Mouse (Mus musculus) forebrain, embryonic 12.5 days (tissue): ENCODE measurements at regions not wholly inside any gene's neighbourhood (a gene's known extent, or its start where the extent isn't known, plus 50 kb on each side); places are given as distances from the start of the nearest gene placed in this dataset.
"Not testable (repeated sequence)": the region's sequence is repeated elsewhere in the genome, so short reads cannot be mapped to it uniquely, and the experiment has no call there.

Experiments
- ATAC-seq: fragments of 200-750 bp; cut with Nextera tagmentation; 2 replicates; pipeline ENCODE4 v1.8.0; 2017; ENCODE audit warnings: moderate TSS enrichment; ENCODE audit not compliant: low FRiP score
- H3K27ac ChIP-seq: fragments of 300-500 bp; sonication (generic); 2 replicates; pipeline ENCODE4 v1.5.1; 2016; ENCODE audit warnings: mild to moderate bottlenecking
- H3K27me3 ChIP-seq: fragments of 300-500 bp; sonication (generic); 2 replicates; pipeline ENCODE4 v1.6.1; 2016; ENCODE audit warnings: mild to moderate bottlenecking
- H3K36me3 ChIP-seq: fragments of 300-500 bp; sonication (generic); replicated peaks from 2 replicates; pipeline ENCODE4 v1.6.1; 2016; ENCODE audit warnings: mild to moderate bottlenecking
- H3K4me1 ChIP-seq: fragments of 300-500 bp; sonication (generic); 2 replicates; pipeline ENCODE4 v1.6.1; 2016
- H3K4me2 ChIP-seq: fragments of 300-500 bp; sonication (generic); 2 replicates; pipeline ENCODE4 v1.6.1; 2016; ENCODE audit warnings: mild to moderate bottlenecking, moderate library complexity
- H3K4me3 ChIP-seq: fragments of 300-500 bp; sonication (generic); replicated peaks from 2 replicates; pipeline ENCODE4 v1.5.1; 2016; ENCODE audit warnings: mild to moderate bottlenecking
- H3K9ac ChIP-seq: fragments of 300-500 bp; sonication (generic); 2 replicates; pipeline ENCODE4 v1.6.1; 2016; ENCODE audit warnings: mild to moderate bottlenecking
- H3K9me3 ChIP-seq: fragments of 300-500 bp; sonication (generic); 2 replicates; pipeline ENCODE4 v1.6.1; 2016
- WGBS: fragments of 180-500 bp; shearing (Covaris S2); methylation state at CpG from one replicate; pipeline ENCODE4 v1.1.7; 2016; 5-methylcytosine and 5-hydroxymethylcytosine counted together

- no peak overlapping the region for H3K4me2 ChIP-seq
- peaks cover 29% of the 10 kb centered on the region for H3K4me1 ChIP-seq
- WGBS = 88% methylated on average over 4 of the region's 4 CpGs
- no peaks in the 10 kb centered on the region for H3K27me3 ChIP-seq
- no peak overlapping the region for H3K9ac ChIP-seq
- H3K36me3 ChIP-seq = no peaks in the 10 kb centered on the region
- H3K9me3 ChIP-seq = no peaks in the 10 kb centered on the region
- H3K27ac ChIP-seq = no peak overlapping the region
- ATAC-seq = no peak
- H3K4me3 ChIP-seq = no peak overlapping the region
Measured at GRCm38 (mm10) chr1:35878426-35878825, 189.8 kb upstream of the Hs6st1 start.

- peaks cover 10% of the 10 kb centered on the region; the same call in 1 of the 2 replicates for H3K27me3 ChIP-seq
- H3K4me1 ChIP-seq = peaks cover 27% of the 10 kb centered on the region
- no peak for ATAC-seq
- WGBS = 81% methylated on average over 11 of the region's 11 CpGs
- H3K36me3 ChIP-seq = no peaks in the 10 kb centered on the region
- no peak overlapping the region for H3K4me3 ChIP-seq
- no peaks in the 10 kb centered on the region for H3K9me3 ChIP-seq
- H3K27ac ChIP-seq = no peak overlapping the region
- H3K9ac ChIP-seq = no peak overlapping the region
- H3K4me2 ChIP-seq = no peak overlapping the region
Measured at GRCm38 (mm10) chr1:35879388-35880093, 188.7 kb upstream of the Hs6st1 start.

- 87% methylated on average over 6 of the region's 6 CpGs for WGBS
- H3K4me2 ChIP-seq = no peak overlapping the region
- ATAC-seq = no peak
- peaks cover 15% of the 10 kb centered on the region for H3K4me1 ChIP-seq
- H3K4me3 ChIP-seq = no peak overlapping the region
- no peaks in the 10 kb centered on the region for H3K36me3 ChIP-seq
- peaks cover 10% of the 10 kb centered on the region; the same call in 1 of the 2 replicates for H3K27me3 ChIP-seq
- H3K9ac ChIP-seq = no peak overlapping the region
- H3K27ac ChIP-seq = no peak overlapping the region
- H3K9me3 ChIP-seq = no peaks in the 10 kb centered on the region
Measured at GRCm38 (mm10) chr1:35880562-35881265, 187.5 kb upstream of the Hs6st1 start.

GRCm38 (mm10) chr1:35881521-35881920, 186.7 kb upstream of the Hs6st1 start:
- no peaks in the 10 kb centered on the region for H3K9me3 ChIP-seq
- ATAC-seq = no peak
- no peak overlapping the region for H3K4me2 ChIP-seq
- 78% methylated on average over 4 of the region's 4 CpGs for WGBS
- peaks cover 10% of the 10 kb centered on the region; the same call in 1 of the 2 replicates for H3K27me3 ChIP-seq
- H3K4me1 ChIP-seq = peaks cover 12% of the 10 kb centered on the region; the same call in 1 of the 2 replicates
- no peak overlapping the region for H3K4me3 ChIP-seq
- H3K9ac ChIP-seq = no peak overlapping the region
- no peak overlapping the region for H3K27ac ChIP-seq
- H3K36me3 ChIP-seq = no peaks in the 10 kb centered on the region

- Histone ChIP-seq H3K4me3 (no peak overlapping the region), H3K27ac (no peak overlapping the region), H3K9ac (no peak overlapping the region), H3K9me3 (no peaks in the 10 kb centered on the region), H3K4me1 (peaks cover 12% of the 10 kb centered on the region; the same call in 1 of the 2 replicates), H3K36me3 (no peaks in the 10 kb centered on the region), H3K4me2 (no peak overlapping the region), H3K27me3 (peaks cover 10% of the 10 kb centered on the region; the same call in 1 of the 2 replicates)
- ATAC-seq = no peak
- WGBS = 67% methylated on average over 1 of the region's 1 CpGs
Measured at GRCm38 (mm10) chr1:35882101-35882500, 186.1 kb upstream of the Hs6st1 start.

GRCm38 (mm10) chr1:35889731-35890499, 178.3 kb upstream of the Hs6st1 start:
- H3K4me3 ChIP-seq = no peak overlapping the region
- H3K9me3 ChIP-seq = peaks cover 8% of the 10 kb centered on the region; the same call in 1 of the 2 replicates
- H3K27me3 ChIP-seq = no peaks in the 10 kb centered on the region
- no peaks in the 10 kb centered on the region for H3K4me1 ChIP-seq
- no peak overlapping the region for H3K9ac ChIP-seq
- no peak for ATAC-seq
- WGBS = 75% methylated on average over 19 of the region's 19 CpGs
- no peak overlapping the region for H3K27ac ChIP-seq
- no peaks in the 10 kb centered on the region for H3K36me3 ChIP-seq
- no peak overlapping the region for H3K4me2 ChIP-seq

- ATAC-seq = no peak
- 92% methylated on average over 15 of the region's 15 CpGs for WGBS
- H3K27ac ChIP-seq = no peak overlapping the region
Measured at GRCm38 (mm10) chr1:35890500-35890900, 177.7 kb upstream of the Hs6st1 start.

GRCm38 (mm10) chr1:35899536-35899935, 168.7 kb upstream of the Hs6st1 start:
- Histone ChIP-seq H3K27me3 (no peaks in the 10 kb centered on the region), H3K9ac (no peak overlapping the region), H3K9me3 (peaks cover 12% of the 10 kb centered on the region), H3K36me3 (no peaks in the 10 kb centered on the region), H3K4me2 (no peak overlapping the region), H3K4me3 (no peak overlapping the region), H3K4me1 (no peaks in the 10 kb centered on the region), H3K27ac (no peak overlapping the region)
- ATAC-seq = no peak
- WGBS = 71% methylated on average over 1 of the region's 1 CpGs

More at GRCm38 (mm10) chr1:35890500-35890900, 177.7 kb upstream of the Hs6st1 start:
- Histone ChIP-seq H3K9me3 (peaks cover 13% of the 10 kb centered on the region), H3K27me3 (no peaks in the 10 kb centered on the region), H3K4me3 (no peak overlapping the region), H3K36me3 (no peaks in the 10 kb centered on the region), H3K4me2 (no peak overlapping the region), H3K9ac (no peak overlapping the region), H3K4me1 (no peaks in the 10 kb centered on the region)

- no peak for ATAC-seq
- Histone ChIP-seq H3K27ac (no peak overlapping the region), H3K4me1 (peaks cover 4% of the 10 kb centered on the region; the same call in 1 of the 2 replicates), H3K27me3 (no peaks in the 10 kb centered on the region), H3K9ac (no peak overlapping the region), H3K36me3 (no peaks in the 10 kb centered on the region), H3K9me3 (no peaks in the 10 kb centered on the region), H3K4me2 (no peak overlapping the region), H3K4me3 (no peak overlapping the region)
- WGBS = 91% methylated on average over 9 of the region's 9 CpGs
Measured at GRCm38 (mm10) chr1:35904001-35904547, 164.1 kb upstream of the Hs6st1 start.

- Histone ChIP-seq H3K27ac (no peak overlapping the region), H3K36me3 (no peaks in the 10 kb centered on the region), H3K4me3 (no peak overlapping the region), H3K4me1 (no peaks in the 10 kb centered on the region), H3K9ac (no peak overlapping the region), H3K27me3 (no peaks in the 10 kb centered on the region), H3K4me2 (no peak overlapping the region), H3K9me3 (no peaks in the 10 kb centered on the region)
- no peak for ATAC-seq
- 86% methylated on average over 4 of the region's 4 CpGs for WGBS
Measured at GRCm38 (mm10) chr1:35913551-35913950, 154.6 kb upstream of the Hs6st1 start.

- H3K9me3 ChIP-seq, H3K9ac ChIP-seq, H3K4me2 ChIP-seq, ATAC-seq, H3K36me3 ChIP-seq, H3K4me3 ChIP-seq, H3K4me1 ChIP-seq, H3K27me3 ChIP-seq, H3K27ac ChIP-seq: not testable (repeated sequence)
- WGBS = 88% methylated on average over 8 of the region's 8 CpGs
Measured at GRCm38 (mm10) chr1:35914175-35914574, 154.0 kb upstream of the Hs6st1 start.

GRCm38 (mm10) chr1:35915526-35915925, 152.7 kb upstream of the Hs6st1 start:
- H3K27ac ChIP-seq = no peak overlapping the region

More at GRCm38 (mm10) chr1:35915526-35915925, 152.7 kb upstream of the Hs6st1 start:
- Histone ChIP-seq H3K9me3 (no peaks in the 10 kb centered on the region), H3K4me1 (peaks cover 8% of the 10 kb centered on the region), H3K9ac (no peak overlapping the region), H3K4me2 (no peak overlapping the region), H3K36me3 (no peaks in the 10 kb centered on the region), H3K4me3 (no peak overlapping the region), H3K27me3 (no peaks in the 10 kb centered on the region)
- no peak for ATAC-seq
- 91% methylated on average over 6 of the region's 6 CpGs for WGBS
